Mouse (Mus musculus) ES-Bruce4 (cell line): ENCODE measurements at regions not wholly inside any gene's neighbourhood (a gene's known extent, or its start where the extent isn't known, plus 50 kb on each side); places are given as distances from the start of the nearest gene placed in this dataset.

ENCODE experiments used
- H3K27ac ChIP-seq: 2 replicates; pipeline ENCODE4 v1.5.1; 2012; ENCODE audit warnings: low read length, inconsistent platforms; ENCODE audit not compliant: insufficient read depth
- H3K27me3 ChIP-seq: 2 replicates; pipeline ENCODE4 v1.6.1; 2012; ENCODE audit warnings: mild to moderate bottlenecking, low read length, inconsistent platforms; ENCODE audit not compliant: control insufficient read depth, poor library complexity, insufficient read depth, severe bottlenecking
- H3K36me3 ChIP-seq: 2 replicates; pipeline ENCODE4 v1.6.1; 2012; ENCODE audit warnings: inconsistent platforms, mild to moderate bottlenecking, low read length, moderate library complexity; ENCODE audit not compliant: control insufficient read depth, poor library complexity, insufficient read depth, severe bottlenecking
- H3K4me1 ChIP-seq: one replicate; pipeline ENCODE4 v1.8.1; 2011; ENCODE audit warnings: low read length; ENCODE audit not compliant: control insufficient read depth, insufficient read depth
- H3K4me3 ChIP-seq: 2 replicates; pipeline ENCODE4 v1.5.1; 2011; ENCODE audit warnings: low read depth, mild to moderate bottlenecking, low read length
- H3K9ac ChIP-seq: 2 replicates; pipeline ENCODE4 v1.6.1; 2012; ENCODE audit warnings: low read depth, mild to moderate bottlenecking, inconsistent platforms; ENCODE audit not compliant: poor library complexity, severe bottlenecking
- H3K9me3 ChIP-seq: replicated peaks from 2 replicates; pipeline ENCODE4 v1.6.1; 2012; ENCODE audit warnings: mild to moderate bottlenecking, low read length, inconsistent platforms; ENCODE audit not compliant: control insufficient read depth, poor library complexity, insufficient read depth, severe bottlenecking
- CTCF ChIP-seq: IDR thresholded peaks from one replicate; pipeline ENCODE4 v1.8.1; 2011; ENCODE audit warnings: low read depth, low read length
- EP300 ChIP-seq: IDR thresholded peaks from 2 replicates; pipeline ENCODE4 v1.6.1; 2011; ENCODE audit warnings: low read depth, low read length; ENCODE audit not compliant: insufficient read depth
- POLR2A ChIP-seq: IDR thresholded peaks from one replicate; pipeline ENCODE4 v1.8.1; 2011; ENCODE audit warnings: low read length; ENCODE audit not compliant: insufficient read depth

DNA sequence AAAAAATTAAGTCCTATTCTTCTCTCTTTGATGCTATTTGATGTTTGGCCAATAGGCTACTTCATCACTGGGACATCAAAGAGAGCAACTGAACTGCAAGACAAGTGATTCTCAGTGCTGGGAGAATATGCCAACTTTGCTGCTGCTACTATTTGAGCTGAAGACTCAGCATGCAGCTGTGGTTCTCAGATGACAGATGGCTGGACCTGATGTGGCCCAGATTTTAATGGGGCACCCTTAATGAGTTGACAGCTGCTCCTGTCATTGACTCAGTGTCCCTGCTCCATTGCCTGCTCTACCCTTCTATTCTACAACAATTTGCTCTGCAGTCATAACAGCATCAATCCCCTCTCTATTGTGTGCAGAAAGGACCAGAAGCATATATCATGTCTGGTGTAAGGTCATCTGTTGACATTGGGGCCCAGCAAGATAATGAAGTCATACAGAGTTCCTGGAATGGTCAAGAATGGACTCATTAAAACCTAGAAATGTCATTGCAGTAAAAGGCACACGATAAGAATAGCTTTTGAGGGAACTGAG lies 231.1 kb upstream of the Auts2 start:
- H3K9ac ChIP-seq: no peak overlapping the region
- no peaks in the 10 kb centered on the region for H3K9me3 ChIP-seq
- no peak overlapping the region for H3K27ac ChIP-seq
- no peak overlapping the region for H3K4me3 ChIP-seq
- TF ChIP-seq CTCF (no peak), POLR2A (no peak), EP300 (no peak)
- no peaks in the 10 kb centered on the region for H3K36me3 ChIP-seq
- no peaks in the 10 kb centered on the region for H3K27me3 ChIP-seq
- no peaks in the 10 kb centered on the region for H3K4me1 ChIP-seq

DNA sequence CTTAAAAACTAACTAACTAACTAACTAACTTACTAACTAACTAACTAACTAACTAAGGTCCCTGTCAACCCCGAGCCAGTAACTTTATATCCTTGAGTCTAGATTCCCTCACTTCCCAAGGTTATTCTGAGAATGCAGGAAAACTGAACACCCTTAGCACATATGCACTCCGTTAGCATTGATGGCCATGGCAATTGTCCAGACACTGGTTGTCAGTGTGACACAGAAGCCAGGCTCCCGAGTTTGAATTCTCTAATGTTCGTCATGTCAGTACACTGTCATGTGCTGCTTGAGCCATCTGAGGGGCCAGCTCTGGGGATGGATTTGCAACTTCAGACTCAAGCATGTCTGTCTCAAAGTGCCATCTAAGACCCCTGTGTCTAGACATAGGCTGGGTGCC lies 217.3 kb upstream of the Auts2 start:
- TF ChIP-seq EP300: no peak
- no peak for TF ChIP-seq POLR2A
- no peak for TF ChIP-seq CTCF
- H3K4me3 ChIP-seq: no peak overlapping the region
- H3K9me3 ChIP-seq: no peaks in the 10 kb centered on the region
- H3K4me1 ChIP-seq: no peaks in the 10 kb centered on the region
- no peaks in the 10 kb centered on the region for H3K27me3 ChIP-seq
- H3K27ac ChIP-seq: no peak overlapping the region
- H3K9ac ChIP-seq: no peak overlapping the region
- no peaks in the 10 kb centered on the region for H3K36me3 ChIP-seq

DNA sequence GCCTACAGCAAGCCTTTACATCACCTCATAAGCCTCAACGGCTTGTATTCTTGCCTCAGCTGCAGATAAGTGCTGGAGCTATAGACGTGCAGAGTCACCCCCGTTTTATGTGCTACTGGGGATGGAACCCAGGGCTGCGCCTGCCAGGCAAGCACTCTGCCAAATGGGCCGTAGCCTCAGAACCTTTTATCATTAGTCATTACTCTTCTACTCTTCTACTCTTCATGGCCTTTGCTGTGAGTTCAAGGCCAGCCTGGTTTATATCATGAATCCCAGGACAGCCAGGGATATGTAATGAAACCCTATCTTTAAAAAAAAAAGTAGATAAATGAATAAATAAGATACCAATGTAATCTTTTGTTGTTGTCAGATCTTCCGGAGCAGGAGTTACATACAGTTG lies 216.6 kb upstream of the Auts2 start:
- H3K9me3 ChIP-seq: no peaks in the 10 kb centered on the region
- no peaks in the 10 kb centered on the region for H3K36me3 ChIP-seq
- H3K9ac ChIP-seq: no peak overlapping the region
- TF ChIP-seq EP300: no peak
- TF ChIP-seq CTCF: no peak
- TF ChIP-seq POLR2A: no peak
- H3K27me3 ChIP-seq: no peaks in the 10 kb centered on the region
- H3K27ac ChIP-seq: no peak overlapping the region
- no peaks in the 10 kb centered on the region for H3K4me1 ChIP-seq
- no peak overlapping the region for H3K4me3 ChIP-seq

DNA sequence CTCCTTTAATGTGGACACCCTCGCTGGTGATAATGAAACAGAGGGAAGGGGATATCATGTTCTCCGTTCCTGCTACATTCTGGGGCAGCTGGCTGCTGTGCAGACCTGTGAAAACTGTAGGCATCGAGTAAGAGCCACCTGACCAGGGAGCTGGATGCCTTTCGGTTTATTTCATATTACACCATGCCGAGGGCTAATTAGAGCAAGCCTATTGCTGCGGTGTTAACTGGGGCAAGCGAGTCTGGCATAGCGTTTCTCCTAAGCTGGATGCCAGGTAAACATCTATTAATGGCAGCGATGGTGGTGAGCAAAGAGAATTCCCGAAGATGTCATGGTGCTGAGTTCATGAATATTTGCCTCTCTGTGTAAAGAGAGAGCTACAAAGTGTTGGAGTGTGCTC lies 215.8 kb upstream of the Auts2 start:
- TF ChIP-seq POLR2A: no peak
- TF ChIP-seq CTCF: no peak
- no peak for TF ChIP-seq EP300
- Histone ChIP-seq H3K9ac (no peak overlapping the region), H3K36me3 (no peaks in the 10 kb centered on the region), H3K9me3 (no peaks in the 10 kb centered on the region), H3K4me3 (no peak overlapping the region), H3K4me1 (no peaks in the 10 kb centered on the region), H3K27ac (no peak overlapping the region), H3K27me3 (no peaks in the 10 kb centered on the region)

DNA sequence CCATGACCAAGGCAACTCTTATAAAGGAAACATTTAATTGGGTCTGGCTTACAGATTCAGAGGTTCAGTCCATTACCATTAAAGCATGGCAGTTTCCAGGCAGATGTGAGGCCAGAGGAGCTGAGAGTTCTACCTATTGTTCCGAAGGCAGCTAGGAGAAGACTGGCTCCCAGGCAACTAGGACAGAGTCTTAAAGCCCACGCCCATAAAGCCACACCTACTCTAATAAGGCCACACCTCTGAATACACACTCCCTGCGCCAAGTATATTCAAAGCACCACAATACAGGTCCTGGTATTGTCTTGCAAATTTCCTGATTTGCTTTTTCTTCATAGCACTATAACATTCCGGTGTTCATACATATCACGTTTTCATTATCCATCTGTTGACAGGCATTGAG lies 194.8 kb upstream of the Auts2 start:
- H3K36me3 ChIP-seq: no peaks in the 10 kb centered on the region
- 0 out of 2 replicates have a peak, but pooled peaks cover 2% of the 10 kb centered on the region for H3K9me3 ChIP-seq
- TF ChIP-seq CTCF (no peak), POLR2A (no peak), EP300 (no peak)
- no peaks in the 10 kb centered on the region for H3K4me1 ChIP-seq
- H3K27ac ChIP-seq: no peak overlapping the region
- H3K4me3 ChIP-seq: no peak overlapping the region
- no peaks in the 10 kb centered on the region for H3K27me3 ChIP-seq
- H3K9ac ChIP-seq: no peak overlapping the region

DNA sequence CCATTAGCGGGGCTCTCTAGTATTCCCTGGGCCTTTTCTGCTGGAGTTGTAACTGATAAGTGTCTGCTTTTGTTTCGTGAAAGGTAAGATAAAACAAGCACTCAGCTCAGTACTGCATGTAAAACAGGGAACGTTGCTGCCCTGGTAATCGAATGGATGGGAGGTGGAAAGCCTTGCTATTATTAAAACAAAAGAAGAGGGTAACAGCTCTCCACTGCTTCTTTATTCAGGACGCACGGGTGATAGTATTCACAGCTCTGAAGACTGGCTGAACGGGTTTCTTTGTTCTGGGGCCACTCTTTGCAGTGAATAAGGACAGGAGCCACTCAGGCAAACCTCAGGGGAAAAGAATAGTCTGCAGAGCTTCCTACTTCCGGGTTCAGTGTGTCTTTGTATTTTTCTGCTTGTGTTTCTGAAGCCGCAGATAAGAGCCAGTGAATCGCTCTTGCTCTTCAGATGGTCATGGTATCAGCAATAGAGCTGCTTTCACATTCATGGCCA lies 185.6 kb upstream of the Auts2 start:
- no peaks in the 10 kb centered on the region for H3K36me3 ChIP-seq
- H3K27me3 ChIP-seq: no peaks in the 10 kb centered on the region
- no peaks in the 10 kb centered on the region for H3K9me3 ChIP-seq
- H3K27ac ChIP-seq: peak overlapping the region; percentile 48; the same call in 1 of the 2 replicates
- no peak overlapping the region for H3K9ac ChIP-seq
- no peak overlapping the region for H3K4me3 ChIP-seq
- no peaks in the 10 kb centered on the region for H3K4me1 ChIP-seq
- TF ChIP-seq EP300: no peak
- TF ChIP-seq POLR2A: no peak
- TF ChIP-seq CTCF: no peak
